Mouse (Mus musculus) liver, postnatal 0 days (tissue): ENCODE results near the gene Rilp.

ENCODE experiments used
- CTCF ChIP-seq: sonication (generic); IDR thresholded peaks from 2 replicates; pipeline ENCODE4 v1.5.1; 2016; ENCODE audit warnings: antibody characterized with exemption, low read depth
- EP300 ChIP-seq: IDR thresholded peaks from 2 replicates; pipeline ENCODE4 v1.6.1; 2016; ENCODE audit warnings: antibody characterized with exemption, low read depth, mild to moderate bottlenecking

DNA sequence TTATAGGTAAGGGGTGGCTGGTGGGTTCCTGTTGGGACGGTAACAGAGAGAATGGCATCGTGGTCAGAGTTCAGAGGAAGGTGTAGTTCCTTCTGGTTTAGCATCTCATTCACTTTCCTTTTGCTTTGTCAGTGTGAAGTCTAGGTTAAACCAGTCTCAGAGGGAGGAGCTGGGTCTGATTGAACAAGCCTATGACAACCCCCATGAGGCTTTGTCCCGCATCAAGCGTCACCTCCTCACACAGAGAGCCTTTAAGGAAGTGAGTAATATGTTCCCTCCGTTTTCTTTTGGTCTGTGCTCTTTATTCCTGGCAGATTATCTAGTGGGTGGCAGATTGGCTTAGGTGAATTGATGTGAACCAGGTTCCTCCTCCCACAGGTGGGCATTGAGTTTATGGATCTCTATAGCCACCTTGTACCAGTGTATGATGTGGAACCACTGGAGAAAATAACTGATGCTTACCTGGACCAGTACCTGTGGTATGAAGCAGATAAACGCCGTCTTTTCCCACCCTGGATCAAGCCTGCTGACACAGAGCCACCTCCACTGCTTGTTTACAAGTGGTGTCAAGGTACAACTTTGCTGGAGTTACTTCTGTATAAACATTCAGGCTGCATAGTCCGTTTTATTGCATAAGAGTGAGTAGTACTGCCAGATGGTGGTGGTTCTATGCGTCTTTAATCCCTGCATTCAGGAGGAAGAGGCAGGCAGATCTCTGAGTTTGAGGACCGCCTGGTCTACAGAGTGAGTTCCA is 15.4 kb upstream of the Rilp start:
- TF ChIP-seq CTCF = no peak
- peak; percentile 49; the same call in 1 of the 2 replicates for TF ChIP-seq EP300
